Mouse (Mus musculus) myocyte (in vitro differentiated cells): Measurements from ENCODE around the gene Ppp6r1. TPM values are rescaled to one million over a fixed set of nuclear protein-coding genes. Genes with fewer than 3 reads are reported as not detected.

ENCODE experiments used
- H3K27me3 ChIP-seq: one replicate; pipeline ENCODE4 v1.6.1; 2011; ENCODE audit not compliant: control insufficient read depth, insufficient read depth, insufficient read length
- H3K36me3 ChIP-seq: one replicate; pipeline ENCODE4 v1.6.1; 2011; ENCODE audit not compliant: control insufficient read depth, insufficient read depth
- H3K4me2 ChIP-seq: one replicate; pipeline ENCODE4 v1.6.1; 2011; ENCODE audit warnings: low read depth, control low read depth
- H3K4me3 ChIP-seq: one replicate; pipeline ENCODE4 v1.5.1; 2011; ENCODE audit warnings: mild to moderate bottlenecking, control low read depth, moderate library complexity
- H3K79me2 ChIP-seq: one replicate; pipeline ENCODE4 v1.6.1; 2011; ENCODE audit not compliant: control insufficient read depth, insufficient read depth
- H3ac ChIP-seq: one replicate; pipeline ENCODE4 v1.6.1; 2011; ENCODE audit not compliant: control insufficient read depth, insufficient read length
- CEBPB ChIP-seq: IDR thresholded peaks from 2 replicates; pipeline ENCODE4 v1.6.1; 2011; ENCODE audit warnings: mild to moderate bottlenecking, moderate library complexity; ENCODE audit not compliant: poor library complexity, insufficient read depth, severe bottlenecking
- E2F4 ChIP-seq: IDR thresholded peaks from one replicate; pipeline ENCODE4 v1.6.1; 2011; ENCODE audit warnings: mild to moderate bottlenecking, control low read depth, moderate library complexity; ENCODE audit not compliant: insufficient read depth
- MAX ChIP-seq: IDR thresholded peaks from one replicate; pipeline ENCODE4 v1.6.1; 2011; ENCODE audit warnings: low read depth, mild to moderate bottlenecking, control low read depth
- MYOD1 ChIP-seq, 3 experiments: IDR thresholded peaks; one replicate each; pipeline ENCODE4 v1.6.1; 2011; ENCODE audit warnings: control low read depth in 2 of 3, low read depth in 2 of 3, mild to moderate bottlenecking in 2 of 3, moderate library complexity in 1 of 3; ENCODE audit not compliant: insufficient read length in 2 of 3, control insufficient read depth in 1 of 3
- MYOG ChIP-seq, 3 experiments: IDR thresholded peaks; one replicate each; pipeline ENCODE4 v1.6.1; 2011; ENCODE audit warnings: control low read depth in 2 of 3, low read depth in 2 of 3, mild to moderate bottlenecking in 2 of 3; ENCODE audit not compliant: insufficient read length in 2 of 3, control insufficient read depth in 1 of 3, insufficient read depth in 1 of 3
- POLR2A ChIP-seq: IDR thresholded peaks from one replicate; pipeline ENCODE4 v1.6.1; 2011; ENCODE audit warnings: low read depth, mild to moderate bottlenecking, control low read depth, moderate library complexity; ENCODE audit not compliant: insufficient read length
- POLR2AphosphoS2 ChIP-seq: IDR thresholded peaks from one replicate; pipeline ENCODE4 v1.6.1; 2011; ENCODE audit warnings: low read depth, control low read depth; ENCODE audit not compliant: insufficient read length
- REST ChIP-seq: IDR thresholded peaks from one replicate; pipeline ENCODE4 v1.6.1; 2011; ENCODE audit warnings: mild to moderate bottlenecking, control low read depth, moderate library complexity; ENCODE audit not compliant: insufficient read depth, insufficient read length
- SRF ChIP-seq: IDR thresholded peaks from one replicate; pipeline ENCODE4 v1.6.1; 2011; ENCODE audit warnings: low read depth; ENCODE audit not compliant: control insufficient read depth, insufficient read length
- TCF12 ChIP-seq: IDR thresholded peaks from one replicate; pipeline ENCODE4 v1.6.1; 2011; ENCODE audit warnings: mild to moderate bottlenecking, control low read depth; ENCODE audit not compliant: poor library complexity, insufficient read depth, severe bottlenecking
- TCF3 ChIP-seq: IDR thresholded peaks from one replicate; pipeline ENCODE4 v1.6.1; 2011; ENCODE audit warnings: low read depth, control low read depth; ENCODE audit not compliant: insufficient read length
- USF1 ChIP-seq: IDR thresholded peaks from one replicate; pipeline ENCODE4 v1.6.1; 2011; ENCODE audit warnings: low read depth, mild to moderate bottlenecking, control low read depth, moderate library complexity
- polyA plus RNA-seq: library from polyadenylated mRNA; unstranded; fragments of >200 nt; fragmentation: generic; extraction: Trizol; gene quantifications from one replicate; pipeline ENCODE4 v1.2.1, GENCODE M21; 2012; ENCODE audit warnings: missing spikeins

The Ppp6r1 gene
- polyA plus RNA-seq, 1 experiment = 46.1 TPM

DNA sequence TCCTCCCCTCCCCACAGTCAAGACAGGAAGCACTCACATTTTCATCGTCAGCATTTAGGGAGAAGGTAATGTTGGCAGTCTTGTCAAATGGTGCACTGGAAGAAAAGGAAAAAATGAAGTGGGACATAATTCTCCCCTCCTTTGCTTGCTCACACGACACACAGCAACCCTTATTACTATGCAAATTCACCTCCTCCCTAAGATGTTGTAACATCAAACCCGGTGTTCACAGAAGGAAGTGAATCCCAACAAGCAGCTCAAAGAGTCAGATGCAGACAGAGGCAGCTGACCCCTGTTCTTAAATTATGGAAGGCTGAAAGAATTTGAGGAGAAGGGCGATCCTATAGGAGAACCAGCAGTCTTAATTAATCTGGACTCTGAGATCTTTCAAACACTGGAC is 22.6 kb downstream of the Ppp6r1 start:
- Histone ChIP-seq H3K36me3 (peaks cover 18% of the 10 kb centered on the region), H3K4me2 (no peak overlapping the region), H3ac (no peak overlapping the region), H3K4me3 (no peak overlapping the region), H3K27me3 (no peaks in the 10 kb centered on the region), H3K79me2 (no peaks in the 10 kb centered on the region)
- no peak for TF ChIP-seq POLR2A
- TF ChIP-seq TCF3 = no peak
- no peak for TF ChIP-seq MYOG (IDR thresholded peaks at IDR 0.05; ENCODE audit: control insufficient read depth in 1 of 3, insufficient read depth in 1 of 3, insufficient read length in 2 of 3, low read depth in 2 of 3)
- no peak for TF ChIP-seq SRF
- TF ChIP-seq CEBPB = no peak
- TF ChIP-seq MYOD1 (IDR thresholded peaks at IDR 0.05; ENCODE audit: control insufficient read depth in 1 of 3, insufficient read length in 2 of 3, low read depth in 2 of 3) = no peak
- TF ChIP-seq MAX = no peak

DNA sequence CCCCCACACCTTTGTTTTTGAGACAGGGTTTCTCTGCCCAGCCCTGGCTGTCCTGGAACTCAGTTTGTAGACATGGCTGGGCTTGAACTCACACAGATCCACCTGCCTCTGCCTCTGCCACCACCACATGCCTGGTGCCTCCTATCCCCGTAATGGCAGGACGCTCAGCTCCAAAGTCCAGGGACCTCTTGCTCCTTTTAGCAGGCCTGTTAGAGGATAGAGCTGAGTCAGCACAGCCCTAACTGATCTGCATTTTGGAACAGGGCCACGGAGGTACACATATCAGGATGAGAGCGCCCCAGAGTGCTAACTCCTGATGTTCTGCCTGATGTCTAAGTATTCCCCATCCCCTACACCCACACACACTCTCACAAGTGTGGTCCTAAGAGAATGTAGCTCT is 27.8 kb downstream of the Ppp6r1 start, which contains the start of gene Tmem86b:
Gene Tmem86b, minus strand, starts transcription at position 392 of the 400 bp plus-strand sequence.
- Histone ChIP-seq H3ac (no peak within 1 kb of the TSS), H3K4me2 (no peak within 1 kb of the TSS), H3K27me3 (no peaks in the 10 kb centered on the region), H3K79me2 (no peaks in the 10 kb centered on the region), H3K4me3 (no peak within 1 kb of the TSS), H3K36me3 (peaks cover 5% of the 10 kb centered on the region)
- TF ChIP-seq TCF12 (no peak), SRF (no peak), MYOD1 (IDR thresholded peaks at IDR 0.05; ENCODE audit: control insufficient read depth in 1 of 3, insufficient read length in 2 of 3, low read depth in 2 of 3) (no peak), E2F4 (no peak), TCF3 (no peak), MAX (no peak), MYOG (IDR thresholded peaks at IDR 0.05; ENCODE audit: control insufficient read depth in 1 of 3, insufficient read depth in 1 of 3, insufficient read length in 2 of 3, low read depth in 2 of 3) (no peak), REST (no peak), POLR2AphosphoS2 (no peak), CEBPB (no peak), USF1 (no peak), POLR2A (no peak)

DNA sequence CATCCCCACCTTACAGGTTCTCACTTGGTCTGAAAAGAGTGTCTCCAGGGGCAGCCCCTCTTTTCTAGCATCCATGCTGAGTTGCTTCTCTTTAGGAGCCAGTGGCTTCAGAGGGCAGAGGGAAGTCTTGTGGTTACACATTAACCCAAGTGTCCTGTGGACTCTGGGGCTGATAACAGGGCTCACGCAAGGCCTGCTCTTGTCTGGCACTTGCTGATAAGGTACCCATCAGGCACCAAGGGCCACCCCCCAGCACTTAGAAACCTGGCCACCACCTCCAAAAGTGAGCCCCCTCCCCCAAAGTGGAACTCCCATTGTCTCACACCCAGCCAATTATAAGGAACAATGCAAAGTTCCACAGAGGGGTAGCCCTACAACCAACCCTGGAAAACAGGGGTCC is 28.6 kb downstream of the Ppp6r1 start:
- Histone ChIP-seq H3K36me3 (no peaks in the 10 kb centered on the region), H3ac (no peak overlapping the region), H3K4me3 (no peak overlapping the region), H3K79me2 (no peaks in the 10 kb centered on the region), H3K27me3 (no peaks in the 10 kb centered on the region), H3K4me2 (no peak overlapping the region)
- TF ChIP-seq POLR2AphosphoS2 = no peak
- no peak for TF ChIP-seq MYOD1 (IDR thresholded peaks at IDR 0.05; ENCODE audit: control insufficient read depth in 1 of 3, insufficient read length in 2 of 3, low read depth in 2 of 3)
- TF ChIP-seq SRF = no peak
- TF ChIP-seq TCF3 = no peak
- TF ChIP-seq TCF12 = no peak
- TF ChIP-seq POLR2A = no peak
- no peak for TF ChIP-seq E2F4
- no peak for TF ChIP-seq CEBPB
- no peak for TF ChIP-seq MYOG (IDR thresholded peaks at IDR 0.05; ENCODE audit: control insufficient read depth in 1 of 3, insufficient read depth in 1 of 3, insufficient read length in 2 of 3, low read depth in 2 of 3)
- TF ChIP-seq MAX = no peak
- no peak for TF ChIP-seq USF1
- TF ChIP-seq REST = no peak

DNA sequence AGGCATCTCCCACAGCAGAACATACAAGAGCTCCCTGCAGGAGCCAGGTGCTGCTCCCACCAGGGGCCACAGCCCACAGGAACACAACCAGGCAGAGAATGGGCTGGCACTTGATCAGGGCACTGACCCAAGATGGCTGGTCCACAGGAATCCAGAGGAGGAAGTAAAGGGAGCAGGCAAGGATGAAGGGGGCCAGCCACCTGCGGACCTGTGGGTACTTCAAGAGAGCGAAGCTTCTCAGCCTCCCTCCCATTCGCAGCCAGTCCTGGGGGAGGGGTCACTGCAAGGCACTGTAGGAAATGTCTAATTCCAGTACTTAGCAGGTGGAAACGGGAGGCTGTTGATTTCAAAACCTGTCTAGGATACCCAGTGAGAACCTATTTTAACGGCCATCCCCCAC is 29.2 kb downstream of the Ppp6r1 start:
- Histone ChIP-seq H3K4me2 (no peak overlapping the region), H3K79me2 (no peaks in the 10 kb centered on the region), H3K4me3 (no peak overlapping the region), H3K36me3 (no peaks in the 10 kb centered on the region), H3K27me3 (no peaks in the 10 kb centered on the region), H3ac (no peak overlapping the region)
- no peak for TF ChIP-seq MYOD1 (IDR thresholded peaks at IDR 0.05; ENCODE audit: control insufficient read depth in 1 of 3, insufficient read length in 2 of 3, low read depth in 2 of 3)
- TF ChIP-seq MYOG (IDR thresholded peaks at IDR 0.05; ENCODE audit: control insufficient read depth in 1 of 3, insufficient read depth in 1 of 3, insufficient read length in 2 of 3, low read depth in 2 of 3) = no peak
- TF ChIP-seq USF1 = no peak
- no peak for TF ChIP-seq POLR2AphosphoS2
- no peak for TF ChIP-seq TCF12
- TF ChIP-seq SRF = no peak
- TF ChIP-seq TCF3 = no peak

DNA sequence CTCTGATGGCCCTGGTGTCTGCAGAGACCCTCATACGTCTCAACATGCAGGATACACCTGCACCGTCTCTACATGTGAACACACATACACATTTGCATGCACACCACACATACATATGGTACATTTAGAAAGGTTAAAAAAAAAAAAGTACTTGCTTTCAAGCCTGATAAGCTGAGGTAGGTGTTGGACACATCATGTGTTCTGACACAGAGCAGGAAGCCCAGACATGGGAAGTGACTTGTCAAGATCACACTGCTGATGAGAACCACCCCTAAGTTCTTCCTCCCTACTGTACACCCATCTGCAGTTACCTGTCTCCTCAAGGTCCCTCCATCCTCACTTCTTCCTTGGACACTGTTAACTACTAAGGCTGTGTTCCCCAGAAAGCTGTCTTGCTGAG is 32.9 kb downstream of the Ppp6r1 start:
- no peak for TF ChIP-seq MAX
- TF ChIP-seq POLR2AphosphoS2 = no peak
- TF ChIP-seq TCF3 = no peak
- no peak for TF ChIP-seq USF1
- no peak for TF ChIP-seq MYOD1 (IDR thresholded peaks at IDR 0.05; ENCODE audit: control insufficient read depth in 1 of 3, insufficient read length in 2 of 3, low read depth in 2 of 3)
- TF ChIP-seq TCF12 = no peak
- no peak for TF ChIP-seq CEBPB
- no peak for TF ChIP-seq SRF
- TF ChIP-seq E2F4 = no peak
- TF ChIP-seq MYOG (IDR thresholded peaks at IDR 0.05; ENCODE audit: control insufficient read depth in 1 of 3, insufficient read depth in 1 of 3, insufficient read length in 2 of 3, low read depth in 2 of 3) = no peak
- no peak for TF ChIP-seq POLR2A
- no peak for TF ChIP-seq REST
- Histone ChIP-seq H3K36me3 (no peaks in the 10 kb centered on the region), H3K4me2 (no peak overlapping the region), H3K4me3 (no peak overlapping the region), H3K27me3 (no peaks in the 10 kb centered on the region), H3K79me2 (no peaks in the 10 kb centered on the region), H3ac (no peak overlapping the region)
